Mouse (Mus musculus): ENCODE measurements around the gene Olfr788. TPM values are rescaled to one million over a fixed set of nuclear protein-coding genes. Genes with fewer than 3 reads are reported as not detected.

The Olfr788 gene
- not detected for total RNA-seq (2021)
- long read RNA-seq, experiment 1 = 0 reads
- long read RNA-seq, experiment 2 = 0 reads

- DNase-seq = no peak
Measured at GRCm38 (mm10) chr10:129470698-129471097, at the start of gene Olfr788. Gene Olfr788, plus strand, starts transcription at chr10:129470998.

GRCm38 (mm10) chr10:129427006-129427405 is 43.8 kb upstream of the Olfr788 start, which contains the start of gene Olfr786:
Gene Olfr786, plus strand, starts transcription at chr10:129427306.
- DNase-seq = no peak

GRCm38 (mm10) chr10:129461562-129461961 is 9.2 kb upstream of the Olfr788 start, which contains the start of gene Olfr787:
Gene Olfr787, plus strand, starts transcription at chr10:129461862.
- DNase-seq = no peak

GRCm38 (mm10) chr10:129473256-129473655 is 2.5 kb downstream of the Olfr788 start:
- DNase-seq = no peak

- DNase-seq = no peak
Measured at GRCm38 (mm10) chr10:129473723-129474122, 2.9 kb downstream of the Olfr788 start.

- DNase-seq = no peak
Measured at GRCm38 (mm10) chr10:129484452-129484851, 13.7 kb downstream of the Olfr788 start, which contains the start of gene Olfr789. Gene Olfr789, plus strand, starts transcription at chr10:129484752.

GRCm38 (mm10) chr10:129490101-129490500 is 19.3 kb downstream of the Olfr788 start:
- DNase-seq = no peak

GRCm38 (mm10) chr10:129498192-129498591 is 27.4 kb downstream of the Olfr788 start, which contains the start of gene Olfr790:
Gene Olfr790, plus strand, starts transcription at chr10:129498492.
- DNase-seq = no peak

- no peak for DNase-seq
Measured at GRCm38 (mm10) chr10:129521492-129521891, 50.7 kb downstream of the Olfr788 start, which contains the start of gene Olfr791. Gene Olfr791, plus strand, starts transcription at chr10:129521792.

Other genes with a start within 250 kb of the Olfr788 start
- not detected for gene Olfr774, start 234.8 kb upstream of the Olfr788 start, total RNA-seq (2021)
- gene Olfr775, start 222.6 kb upstream of the Olfr788 start, total RNA-seq (2021) = not detected
- not detected for gene Olfr776, start 211.9 kb upstream of the Olfr788 start, total RNA-seq (2021)
- not detected for gene Olfr777, start 199.5 kb upstream of the Olfr788 start, total RNA-seq (2021)
- not detected for gene Olfr780, start 152.9 kb upstream of the Olfr788 start, total RNA-seq (2021)
- not detected for gene Olfr781, start 142.1 kb upstream of the Olfr788 start, total RNA-seq (2021)
- not detected for gene Olfr782, start 122.1 kb upstream of the Olfr788 start, total RNA-seq (2021)
- gene Olfr784, start 86.9 kb upstream of the Olfr788 start, total RNA-seq (2021) = not detected
- not detected for gene Olfr785, start 65.6 kb upstream of the Olfr788 start, total RNA-seq (2021)
- not detected for gene Olfr786, start 43.7 kb upstream of the Olfr788 start, total RNA-seq (2021)
- not detected for gene Olfr787, start 9.1 kb upstream of the Olfr788 start, total RNA-seq (2021)
- not detected for gene Olfr789, start 13.8 kb downstream of the Olfr788 start, total RNA-seq (2021)
- gene Olfr790, start 27.5 kb downstream of the Olfr788 start, total RNA-seq (2021) = not detected
- gene Olfr791, start 50.8 kb downstream of the Olfr788 start, total RNA-seq (2021) = not detected
- not detected for gene Olfr792, start 68.2 kb downstream of the Olfr788 start, total RNA-seq (2021)
- gene Olfr794, start 96.7 kb downstream of the Olfr788 start, total RNA-seq (2021) = not detected
- not detected for gene Olfr796, start 141.6 kb downstream of the Olfr788 start, total RNA-seq (2021)
- not detected for gene Olfr798, start 156.9 kb downstream of the Olfr788 start, total RNA-seq (2021)
- gene Olfr799, start 166.5 kb downstream of the Olfr788 start, total RNA-seq (2021) = not detected
- gene Olfr800, start 186.7 kb downstream of the Olfr788 start, total RNA-seq (2021) = not detected
- not detected for gene Olfr801, start 202.9 kb downstream of the Olfr788 start, total RNA-seq (2021)
- not detected for gene Olfr802, start 217.2 kb downstream of the Olfr788 start, total RNA-seq (2021)
- gene Olfr803, start 223.3 kb downstream of the Olfr788 start, total RNA-seq (2021) = not detected
- not detected for gene Olfr804, start 232.2 kb downstream of the Olfr788 start, total RNA-seq (2021)

All from heart, adult 18-20 months (tissue).